20 mouse cellular contexts compared by ENCODE assay signal in the genomic region with DNA sequence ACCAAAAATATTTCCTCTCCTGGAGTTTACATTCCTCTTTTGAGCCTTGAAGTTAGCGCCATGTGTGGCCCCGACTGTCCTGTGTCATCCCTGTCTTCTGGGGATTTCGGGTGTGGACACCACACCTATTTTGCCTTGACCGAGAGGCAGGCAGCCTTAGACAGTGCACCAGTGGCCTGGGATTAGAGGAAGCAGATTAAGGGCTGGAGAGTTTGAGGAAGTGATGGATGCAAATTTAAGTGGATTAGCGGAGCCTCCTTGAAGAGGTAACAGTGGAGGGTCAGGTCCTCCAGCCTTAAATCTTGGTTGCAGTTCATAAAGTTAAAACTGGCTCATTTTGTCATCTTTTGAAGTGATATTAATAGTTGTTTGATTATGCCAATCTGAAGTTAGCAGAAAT.
"Had no signal": no experiment of that assay in that cellular context is flagged by ENCODE, and none has a peak within 500 bp of the region (broad histone marks: within the 10 kb centered on the region; RNA-seq: fewer than 3 reads in every experiment).

No protein-coding gene starts in this region.

- DNase-seq: liver, postnatal 0 days; lung, adult 2 months; lung, postnatal 14 days; lung, postnatal 36 days; right cerebral cortex, postnatal 14 days; thymus, adult 2 months; thymus, postnatal 25 days; thymus, postnatal 4 days had no signal

- H3K4me2 ChIP-seq: liver, embryonic 12.5 days; lung, embryonic 15.5 days; midbrain, embryonic 11.5 days; midbrain, embryonic 13.5 days; midbrain, embryonic 15.5 days; neural tube, embryonic 12.5 days; stomach, embryonic 15.5 days had no signal

- ATAC-seq: liver, embryonic 12.5 days; liver, postnatal 0 days; lung, postnatal 0 days; midbrain, embryonic 13.5 days; midbrain, embryonic 15.5 days had no signal

- H3K9ac ChIP-seq: liver, embryonic 12.5 days; liver, embryonic 14.5 days; liver, postnatal 0 days; lung, embryonic 15.5 days; midbrain, embryonic 13.5 days; midbrain, embryonic 15.5 days; neural tube, embryonic 12.5 days; stomach, embryonic 15.5 days had no signal

- H3K4me3 ChIP-seq: liver, embryonic 12.5 days; lung, embryonic 15.5 days; megakaryocyte, embryonic 14.5 days; midbrain, embryonic 13.5 days; midbrain, embryonic 15.5 days; neural tube, embryonic 12.5 days; stomach, embryonic 15.5 days had no signal

- H3K27me3 ChIP-seq: liver, embryonic 12.5 days; lung, embryonic 15.5 days; megakaryocyte, embryonic 14.5 days; midbrain, embryonic 13.5 days; midbrain, embryonic 15.5 days; neural tube, embryonic 12.5 days; stomach, embryonic 15.5 days had no signal

- H3K9me3 ChIP-seq: liver, embryonic 12.5 days; lung, embryonic 15.5 days; megakaryocyte, embryonic 14.5 days; midbrain, embryonic 13.5 days; midbrain, embryonic 15.5 days; neural tube, embryonic 12.5 days; stomach, embryonic 15.5 days had no signal

- H3K36me3 ChIP-seq: midbrain, embryonic 13.5 days; midbrain, embryonic 15.5 days; stomach, embryonic 15.5 days had no signal

- H3K27ac ChIP-seq: liver, embryonic 12.5 days; liver, embryonic 14.5 days; lung, embryonic 15.5 days; macrophage; midbrain, embryonic 13.5 days; midbrain, embryonic 15.5 days; neural tube, embryonic 12.5 days; stomach, embryonic 15.5 days; stomach, postnatal 0 days had no signal
